In the genomic region with DNA sequence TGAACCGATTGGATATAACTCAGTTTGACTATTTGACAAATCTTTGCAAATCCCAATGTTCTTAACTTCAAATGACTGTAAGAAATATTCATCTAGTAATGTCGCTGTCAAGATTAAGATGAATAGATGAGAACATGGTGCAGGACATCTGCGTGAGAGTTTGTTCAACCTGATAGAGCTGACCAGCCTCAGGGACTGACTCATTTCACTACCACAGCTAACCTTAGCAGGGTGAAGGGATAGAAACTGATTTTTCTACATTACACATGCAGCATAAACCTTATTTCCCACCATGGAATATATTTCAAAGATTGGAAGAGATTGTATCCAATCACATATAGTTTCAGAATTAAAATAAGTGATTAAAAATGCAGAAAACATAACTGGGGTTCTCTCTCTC, we compare ENCODE assay signal across 30 mouse cellular contexts.
"Had no signal": no experiment of that assay in that cellular context is flagged by ENCODE, and none has a peak within 500 bp of the region (broad histone marks: within the 10 kb centered on the region; RNA-seq: fewer than 3 reads in every experiment).

No protein-coding gene starts in this region.

- H3K9ac ChIP-seq: limb, embryonic 12.5 days; limb, embryonic 13.5 days; limb, embryonic 15.5 days; liver, embryonic 12.5 days; liver, embryonic 13.5 days; liver, embryonic 14.5 days; liver, embryonic 15.5 days; liver, postnatal 0 days; lung, embryonic 14.5 days; lung, embryonic 15.5 days; midbrain, embryonic 12.5 days; midbrain, embryonic 13.5 days; neural tube, embryonic 12.5 days had no signal

- H3K4me1 ChIP-seq: limb, embryonic 10.5 days; limb, embryonic 12.5 days; limb, embryonic 13.5 days; limb, embryonic 15.5 days; liver, embryonic 12.5 days; liver, embryonic 13.5 days; liver, embryonic 15.5 days; lung, embryonic 15.5 days; megakaryocyte, embryonic 14.5 days; midbrain, embryonic 12.5 days; midbrain, embryonic 13.5 days; neural tube, embryonic 12.5 days had no signal

- H3K4me2 ChIP-seq: limb, embryonic 12.5 days; limb, embryonic 13.5 days; limb, embryonic 15.5 days; liver, embryonic 11.5 days; liver, embryonic 12.5 days; liver, embryonic 13.5 days; liver, embryonic 15.5 days; lung, embryonic 14.5 days; lung, embryonic 15.5 days; midbrain, embryonic 12.5 days; midbrain, embryonic 13.5 days; neural tube, embryonic 12.5 days had no signal

- H3K36me3 ChIP-seq: limb, embryonic 10.5 days; limb, embryonic 12.5 days; limb, embryonic 13.5 days; limb, embryonic 15.5 days; liver, embryonic 12.5 days; liver, embryonic 13.5 days; liver, embryonic 15.5 days; lung, embryonic 15.5 days; midbrain, embryonic 10.5 days; midbrain, embryonic 12.5 days; midbrain, embryonic 13.5 days; neural tube, embryonic 12.5 days had no signal

- H3K9me3 ChIP-seq: limb, embryonic 10.5 days; limb, embryonic 12.5 days; limb, embryonic 15.5 days; liver, embryonic 12.5 days; liver, embryonic 13.5 days; liver, embryonic 15.5 days; lung, embryonic 15.5 days; midbrain, embryonic 10.5 days; midbrain, embryonic 13.5 days; neural tube, embryonic 12.5 days had no signal

- H3K27ac ChIP-seq: limb, embryonic 10.5 days; limb, embryonic 12.5 days; limb, embryonic 13.5 days; limb, embryonic 15.5 days; liver, embryonic 12.5 days; liver, embryonic 13.5 days; liver, embryonic 14.5 days; liver, embryonic 15.5 days; lung, embryonic 15.5 days; macrophage; midbrain, embryonic 10.5 days; midbrain, embryonic 12.5 days; midbrain, embryonic 13.5 days; neural tube, embryonic 12.5 days had no signal

- ATAC-seq: liver, embryonic 12.5 days; liver, postnatal 0 days; lung, postnatal 0 days; midbrain, embryonic 13.5 days; midbrain, embryonic 16.5 days had no signal

- H3K4me3 ChIP-seq: limb, embryonic 10.5 days; limb, embryonic 12.5 days; limb, embryonic 13.5 days; limb, embryonic 15.5 days; liver, embryonic 12.5 days; liver, embryonic 13.5 days; liver, embryonic 15.5 days; lung, embryonic 15.5 days; megakaryocyte, embryonic 14.5 days; midbrain, embryonic 10.5 days; midbrain, embryonic 12.5 days; midbrain, embryonic 13.5 days; myocyte; neural tube, embryonic 12.5 days had no signal

- DNase-seq: left cerebral cortex, postnatal 4 days; liver; liver, embryonic 13.5 days; liver, postnatal 0 days; lung, adult 18-20 months; lung, adult 2 months; lung, embryonic 14.5 days; lung, postnatal 10 days; lung, postnatal 14 days; lung, postnatal 36 days; lung, postnatal 4 days; midbrain, embryonic 14.5 days had no signal

- H3K27me3 ChIP-seq: limb, embryonic 12.5 days; limb, embryonic 13.5 days; limb, embryonic 15.5 days; liver, embryonic 12.5 days; liver, embryonic 13.5 days; liver, embryonic 15.5 days; lung, embryonic 15.5 days; megakaryocyte, embryonic 14.5 days; midbrain, embryonic 12.5 days; midbrain, embryonic 13.5 days; neural tube, embryonic 12.5 days had no signal
